Mouse (Mus musculus) forebrain, embryonic 14.5 days (tissue): ENCODE measurements at regions not wholly inside any gene's neighbourhood (a gene's known extent, or its start where the extent isn't known, plus 50 kb on each side); places are given as distances from the start of the nearest gene placed in this dataset.
A peak's percentile ranks its signal among the peaks of the same experiment; 100 is the strongest.
"Not testable (repeated sequence)": the region's sequence is repeated elsewhere in the genome, so short reads cannot be mapped to it uniquely, and the experiment has no call there.

Experiments
- ATAC-seq: fragments of 200-750 bp; cut with Nextera tagmentation; 2 replicates; pipeline ENCODE4 v1.8.0; 2017; ENCODE audit warnings: mild to moderate bottlenecking, moderate library complexity
- DNase-seq: peaks from one replicate; pipeline ENCODE4 v3.0.0-alpha.2; 2015; ENCODE audit warnings: low spot score
- H3K27ac ChIP-seq: fragments of 300-500 bp; sonication (generic); 2 replicates; pipeline ENCODE4 v1.5.1; 2014; ENCODE audit warnings: low read depth, mild to moderate bottlenecking, control low read depth, low read length, moderate library complexity
- H3K27me3 ChIP-seq: fragments of 300-500 bp; sonication (generic); replicated peaks from 2 replicates; pipeline ENCODE4 v1.6.1; 2014; ENCODE audit warnings: low read length, control low read depth, mixed read lengths; ENCODE audit not compliant: control insufficient read depth, insufficient read depth
- H3K36me3 ChIP-seq: fragments of 300-500 bp; sonication (generic); 2 replicates; pipeline ENCODE4 v1.6.1; 2014; ENCODE audit warnings: low read length, control low read depth; ENCODE audit not compliant: control insufficient read depth, insufficient read depth
- H3K4me1 ChIP-seq: fragments of 300-500 bp; sonication (generic); 2 replicates; pipeline ENCODE4 v1.6.1; 2014; ENCODE audit warnings: antibody characterized with exemption, low read length, control low read depth; ENCODE audit not compliant: control insufficient read depth, insufficient read depth
- H3K4me2 ChIP-seq: fragments of 300-500 bp; sonication (generic); 2 replicates; pipeline ENCODE4 v1.6.1; 2014; ENCODE audit warnings: mild to moderate bottlenecking, control low read depth, low read length
- H3K4me3 ChIP-seq: fragments of 300-500 bp; sonication (generic); 2 replicates; pipeline ENCODE4 v1.5.1; 2014; ENCODE audit warnings: low read depth, low read length, control low read depth
- H3K9ac ChIP-seq: fragments of 300-500 bp; sonication (generic); 2 replicates; pipeline ENCODE4 v1.6.1; 2014; ENCODE audit warnings: mild to moderate bottlenecking, low read length, control low read depth, moderate library complexity
- H3K9me3 ChIP-seq: fragments of 300-500 bp; sonication (generic); replicated peaks from 2 replicates; pipeline ENCODE4 v1.6.1; 2016; ENCODE audit warnings: low read length, control low read depth, mixed read lengths; ENCODE audit not compliant: control insufficient read depth
- WGBS: fragments of 180-500 bp; shearing (Covaris S2); extraction: QIAGEN DNeasy Blood & Tissue Kit; methylation state at CpG from one replicate; pipeline ENCODE4 v1.1.7; 2014; 5-methylcytosine and 5-hydroxymethylcytosine counted together

DNA sequence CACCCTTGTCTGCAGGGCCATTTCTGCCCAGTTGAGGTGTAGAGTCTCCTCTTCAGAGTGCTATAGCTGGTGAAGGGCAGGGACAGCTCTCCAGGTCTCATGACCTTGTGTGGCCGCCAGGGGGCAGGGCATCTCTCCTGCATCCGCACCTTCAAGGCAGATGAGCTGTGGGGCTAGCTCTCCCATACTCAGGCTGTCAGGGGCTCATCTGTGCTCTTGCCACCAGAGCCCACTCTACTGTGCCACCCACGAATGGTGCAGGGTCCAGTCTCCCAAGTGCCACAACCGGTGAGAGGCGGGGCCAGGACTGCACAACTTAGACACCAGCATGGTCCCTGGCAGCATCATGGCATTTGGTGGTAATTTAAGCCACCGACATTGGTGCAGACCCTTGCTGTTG is 111.3 kb downstream of the Syt10 start:
- Histone ChIP-seq H3K27me3 (no peaks in the 10 kb centered on the region), H3K36me3 (no peaks in the 10 kb centered on the region), H3K9ac (no peak overlapping the region), H3K4me2 (no peak overlapping the region), H3K4me3 (no peak overlapping the region), H3K9me3 (no peaks in the 10 kb centered on the region), H3K4me1 (no peaks in the 10 kb centered on the region), H3K27ac (no peak overlapping the region)
- DNase-seq (peak; percentile 36), ATAC-seq (no peak)
- 40% methylated on average over 6 of the region's 6 CpGs for WGBS

DNA sequence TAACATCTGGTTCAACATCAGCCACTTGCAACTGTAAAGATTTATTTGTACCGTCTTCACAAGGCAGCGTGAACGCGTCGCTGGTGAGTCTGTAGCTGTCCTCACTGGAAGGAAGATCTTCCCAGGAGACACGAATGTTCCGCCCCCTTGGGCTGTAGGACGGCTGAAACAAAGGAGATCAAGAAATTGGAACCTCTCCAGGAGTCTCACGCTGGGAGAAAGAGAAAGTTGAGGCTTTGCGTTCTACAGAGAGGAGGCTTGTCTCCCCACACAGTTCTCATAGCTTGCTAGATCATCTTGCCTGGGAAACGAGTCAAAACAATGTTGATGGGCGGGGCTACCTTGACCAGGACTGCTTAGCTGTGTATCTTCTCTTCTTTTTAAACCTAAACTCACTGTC is 117.3 kb downstream of the Syt10 start:
- Histone ChIP-seq H3K27ac (no peak overlapping the region), H3K4me3 (no peak overlapping the region), H3K27me3 (no peaks in the 10 kb centered on the region), H3K9ac (no peak overlapping the region), H3K9me3 (no peaks in the 10 kb centered on the region), H3K4me2 (no peak overlapping the region), H3K4me1 (no peaks in the 10 kb centered on the region), H3K36me3 (no peaks in the 10 kb centered on the region)
- DNase-seq (no peak), ATAC-seq (no peak)
- WGBS, result 57% methylated on average over 12 of the region's 12 CpGs

DNA sequence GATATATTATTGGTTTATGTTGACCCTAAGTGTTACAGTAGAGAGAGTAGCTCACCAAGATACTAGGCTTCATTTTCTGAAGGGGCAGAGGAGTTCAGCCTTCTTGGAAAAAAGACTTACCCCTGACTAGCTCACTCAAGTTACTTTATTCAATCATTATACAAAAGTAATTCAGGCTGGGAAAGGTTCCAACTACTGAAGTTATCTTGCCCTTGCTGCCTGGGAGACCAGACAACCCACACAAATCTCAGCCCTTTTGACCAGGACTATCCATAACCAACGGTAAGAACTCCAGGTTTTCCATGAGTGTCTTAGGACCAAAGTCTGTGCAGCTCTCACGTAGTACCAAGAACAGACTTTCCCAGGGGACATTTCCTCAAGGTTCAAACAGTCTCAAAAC is 105.5 kb upstream of the Rabl2 start:
- DNase-seq, result no peak
- no peaks in the 10 kb centered on the region for H3K27me3 ChIP-seq
- H3K4me1 ChIP-seq, result no peaks in the 10 kb centered on the region
- no peak for ATAC-seq
- no peak overlapping the region for H3K27ac ChIP-seq
- H3K4me3 ChIP-seq, result no peak overlapping the region
- H3K4me2 ChIP-seq, result no peak overlapping the region
- H3K36me3 ChIP-seq, result no peaks in the 10 kb centered on the region
- 87% methylated on average over 2 of the region's 2 CpGs for WGBS
- no peaks in the 10 kb centered on the region for H3K9me3 ChIP-seq
- H3K9ac ChIP-seq, result no peak overlapping the region

DNA sequence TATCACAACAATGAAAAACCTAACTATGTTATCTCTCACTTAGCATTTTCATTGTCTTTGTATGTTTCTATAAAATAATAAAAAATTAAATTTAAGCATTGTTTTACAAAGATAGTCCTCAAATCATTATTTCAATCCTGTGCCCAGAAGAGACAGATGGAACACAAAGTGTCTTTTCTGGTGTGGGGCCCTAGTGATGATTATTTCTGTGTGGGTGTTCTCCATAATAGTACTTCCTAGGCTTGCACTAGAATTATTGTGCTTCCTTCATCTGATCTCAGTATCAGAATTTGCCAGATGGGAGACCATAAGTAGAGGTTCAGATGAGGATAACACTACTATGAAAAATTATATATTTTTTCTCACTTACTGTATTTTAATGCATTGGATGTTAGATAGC is 84.6 kb upstream of the Rabl2 start:
- H3K4me2 ChIP-seq, result no peak overlapping the region
- no peak overlapping the region for H3K9ac ChIP-seq
- ATAC-seq (no peak), DNase-seq (no peak)
- H3K27ac ChIP-seq, result no peak overlapping the region
- no peak overlapping the region for H3K4me3 ChIP-seq
- H3K36me3 ChIP-seq, result no peaks in the 10 kb centered on the region
- H3K4me1 ChIP-seq, result no peaks in the 10 kb centered on the region
- no peaks in the 10 kb centered on the region for H3K27me3 ChIP-seq
- no peaks in the 10 kb centered on the region for H3K9me3 ChIP-seq

DNA sequence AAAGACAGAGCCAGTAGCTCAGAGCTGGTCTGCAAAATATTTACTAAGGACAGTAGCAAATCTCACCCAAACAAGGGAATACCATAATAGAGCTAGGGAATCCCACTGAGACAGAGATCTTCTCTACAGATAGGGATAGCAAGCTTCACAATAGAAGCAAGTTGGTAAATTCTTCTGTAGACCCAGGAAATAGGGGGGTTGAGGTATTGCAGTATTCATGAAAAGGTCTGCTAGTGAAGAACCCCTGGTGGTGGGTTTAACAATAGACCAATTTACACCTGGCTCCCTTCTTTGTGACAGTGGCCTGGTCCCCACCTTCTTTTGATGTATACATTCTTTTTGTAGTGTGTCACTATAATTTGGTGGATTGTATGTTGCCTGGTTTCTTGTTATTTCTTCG is 64.8 kb upstream of the Rabl2 start:
- H3K27ac ChIP-seq, H3K27me3 ChIP-seq, H3K9ac ChIP-seq, H3K4me1 ChIP-seq, H3K4me2 ChIP-seq, H3K9me3 ChIP-seq, H3K36me3 ChIP-seq, H3K4me3 ChIP-seq, DNase-seq, ATAC-seq: not testable (repeated sequence)
- 86% methylated on average over 1 of the region's 1 CpGs for WGBS
